Mouse (Mus musculus) kidney, embryonic 16.5 days (tissue): ENCODE results near the gene Galnt10. TPM values are rescaled to one million over a fixed set of nuclear protein-coding genes. Genes with fewer than 3 reads are reported as not detected.
A peak's percentile ranks its signal among the peaks of the same experiment; 100 is the strongest.

Source experiments
- ATAC-seq: fragments of 200-750 bp; cut with Nextera tagmentation; 2 replicates; pipeline ENCODE4 v1.8.0; 2017; ENCODE audit warnings: moderate TSS enrichment; ENCODE audit not compliant: low FRiP score, low TSS enrichment
- H3K27ac ChIP-seq: fragments of 300-500 bp; sonication (generic); 2 replicates; pipeline ENCODE4 v1.5.1; 2014; ENCODE audit warnings: low read length
- H3K27me3 ChIP-seq: fragments of 300-500 bp; sonication (generic); 2 replicates; pipeline ENCODE4 v1.6.1; 2014; ENCODE audit warnings: low read length, control low read depth, mixed read lengths; ENCODE audit not compliant: insufficient read depth
- H3K36me3 ChIP-seq: fragments of 300-500 bp; sonication (generic); 2 replicates; pipeline ENCODE4 v1.6.1; 2014; ENCODE audit warnings: low read length, control low read depth, mixed read lengths; ENCODE audit not compliant: insufficient read depth
- H3K4me1 ChIP-seq: fragments of 300-500 bp; sonication (generic); 2 replicates; pipeline ENCODE4 v1.6.1; 2014; ENCODE audit warnings: low read length, control low read depth, mixed read lengths; ENCODE audit not compliant: insufficient read depth
- H3K4me2 ChIP-seq: fragments of 300-500 bp; sonication (generic); replicated peaks from 2 replicates; pipeline ENCODE4 v1.6.1; 2014; ENCODE audit warnings: low read depth, low read length
- H3K4me3 ChIP-seq: fragments of 300-500 bp; sonication (generic); 2 replicates; pipeline ENCODE4 v1.5.1; 2014; ENCODE audit warnings: mild to moderate bottlenecking, low read length
- H3K9ac ChIP-seq: fragments of 300-500 bp; sonication (generic); replicated peaks from 2 replicates; pipeline ENCODE4 v1.6.1; 2014; ENCODE audit warnings: low read length
- H3K9me3 ChIP-seq: fragments of 300-500 bp; sonication (generic); 2 replicates; pipeline ENCODE4 v1.6.1; 2016; ENCODE audit warnings: low read length, control low read depth
- WGBS: fragments of 180-500 bp; shearing (Covaris S2); extraction: QIAGEN DNeasy Blood & Tissue Kit; methylation state at CpG from one replicate; pipeline ENCODE4 v1.1.7; 2014; 5-methylcytosine and 5-hydroxymethylcytosine counted together
- polyA plus RNA-seq: library from polyadenylated mRNA; unstranded; fragments of >200 nt; fragmentation: Nextera tagmentation; extraction: Ambion mirVana; gene quantifications from 2 replicates; pipeline ENCODE4 v1.2.1, GENCODE M21; 2015

Gene Galnt10
- 23.6 TPM in 2 replicates for polyA plus RNA-seq

DNA sequence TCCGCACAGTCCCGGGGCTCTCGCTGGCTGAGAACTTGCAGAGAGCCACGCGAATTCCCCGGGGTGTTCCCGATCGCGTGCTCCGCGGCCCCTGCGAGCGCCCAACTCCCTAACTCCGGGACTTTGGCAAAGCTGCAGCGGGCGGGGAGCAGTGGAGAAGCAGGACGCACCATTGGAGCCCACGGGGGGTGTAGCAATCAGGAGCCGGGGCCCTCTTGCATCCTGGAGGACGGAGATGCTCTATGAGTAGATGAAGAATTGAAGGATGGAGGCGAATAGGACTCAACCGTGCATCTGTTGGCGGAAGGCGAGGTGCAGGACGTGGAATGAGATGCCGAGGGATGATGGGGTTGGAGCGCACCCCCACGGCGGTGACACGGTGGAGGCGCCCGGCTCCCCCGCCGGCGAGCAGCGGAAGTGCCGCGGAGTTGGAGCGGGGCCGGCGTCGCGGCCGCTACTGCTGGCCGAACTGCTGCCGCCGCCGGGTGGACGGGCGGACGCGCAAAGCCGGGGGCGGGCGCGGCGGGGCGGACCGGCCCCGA lies at the start of gene Galnt10:
TSS of gene Galnt10 (plus strand) at position 425 of the 542 bp plus-strand sequence.
- WGBS: under 1% methylated on average over 57 of the region's 60 CpGs
- peak within 1 kb of the TSS; percentile 75; the same call in 1 of the 2 replicates for H3K27ac ChIP-seq
- H3K27me3 ChIP-seq: no peaks in the 10 kb centered on the region
- H3K4me2 ChIP-seq: peak within 1 kb of the TSS; percentile 98
- peak within 1 kb of the TSS; percentile 85 for H3K9ac ChIP-seq
- no peaks in the 10 kb centered on the region for H3K36me3 ChIP-seq
- H3K4me1 ChIP-seq: peaks cover 29% of the 10 kb centered on the region
- no peaks in the 10 kb centered on the region for H3K9me3 ChIP-seq
- peak within 1 kb of the TSS; percentile 64 for H3K4me3 ChIP-seq
- ATAC-seq: peak; percentile 89

DNA sequence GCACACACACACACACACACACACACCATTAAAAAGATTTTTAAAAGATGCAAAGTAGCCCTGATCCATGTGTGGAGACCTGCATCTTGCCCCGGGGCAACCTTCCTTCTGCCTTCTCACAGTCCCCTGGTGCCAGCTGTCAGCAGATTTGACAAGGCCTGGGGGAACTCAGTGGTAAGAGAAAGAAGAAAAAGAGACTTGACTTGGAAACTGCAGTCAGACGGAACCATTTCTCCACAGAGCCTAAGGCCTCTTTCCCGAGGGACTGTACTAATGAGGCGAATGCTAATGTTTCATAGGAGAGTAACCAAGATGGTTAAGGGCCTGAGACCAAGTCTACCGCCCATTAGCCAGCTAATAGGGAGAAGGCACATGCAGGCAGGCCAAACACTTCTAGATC lies 49.3 kb upstream of the Galnt10 start:
- Histone ChIP-seq H3K4me1 (0 out of 2 replicates have a peak, but pooled peaks cover 3% of the 10 kb centered on the region), H3K27me3 (no peaks in the 10 kb centered on the region), H3K9ac (no peak overlapping the region), H3K4me3 (no peak overlapping the region), H3K27ac (no peak overlapping the region), H3K36me3 (no peaks in the 10 kb centered on the region), H3K4me2 (no peak overlapping the region), H3K9me3 (peaks cover 3% of the 10 kb centered on the region; the same call in 1 of the 2 replicates)
- 83% methylated on average over 5 of the region's 5 CpGs for WGBS
- no peak for ATAC-seq

DNA sequence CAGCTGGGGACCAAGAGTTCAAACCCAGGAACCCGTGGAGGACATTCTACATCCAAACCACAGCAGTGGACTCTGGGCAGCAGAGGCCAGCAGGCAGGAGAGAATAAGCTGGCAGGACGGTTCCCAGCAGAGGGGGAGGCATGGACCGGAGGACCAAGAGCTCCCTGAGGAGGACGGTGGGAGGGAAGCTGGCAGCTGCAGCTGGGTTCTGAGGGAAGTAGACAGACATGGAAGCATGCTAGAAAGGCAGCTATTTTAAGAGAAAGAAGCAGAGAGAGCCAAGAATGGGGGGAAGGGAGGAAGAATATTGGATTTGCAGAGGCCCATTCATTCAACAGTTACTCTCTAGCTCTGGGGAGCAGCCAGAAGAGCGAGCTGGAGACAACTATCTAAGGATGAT lies 47.1 kb upstream of the Galnt10 start:
- H3K27ac ChIP-seq: no peak overlapping the region
- no peaks in the 10 kb centered on the region for H3K9me3 ChIP-seq
- no peak overlapping the region for H3K4me2 ChIP-seq
- H3K9ac ChIP-seq: no peak overlapping the region
- no peaks in the 10 kb centered on the region for H3K36me3 ChIP-seq
- H3K27me3 ChIP-seq: no peaks in the 10 kb centered on the region
- no peak for ATAC-seq
- no peak overlapping the region for H3K4me3 ChIP-seq
- 0 out of 2 replicates have a peak, but pooled peaks cover 3% of the 10 kb centered on the region for H3K4me1 ChIP-seq
- 70% methylated on average over 5 of the region's 5 CpGs for WGBS

DNA sequence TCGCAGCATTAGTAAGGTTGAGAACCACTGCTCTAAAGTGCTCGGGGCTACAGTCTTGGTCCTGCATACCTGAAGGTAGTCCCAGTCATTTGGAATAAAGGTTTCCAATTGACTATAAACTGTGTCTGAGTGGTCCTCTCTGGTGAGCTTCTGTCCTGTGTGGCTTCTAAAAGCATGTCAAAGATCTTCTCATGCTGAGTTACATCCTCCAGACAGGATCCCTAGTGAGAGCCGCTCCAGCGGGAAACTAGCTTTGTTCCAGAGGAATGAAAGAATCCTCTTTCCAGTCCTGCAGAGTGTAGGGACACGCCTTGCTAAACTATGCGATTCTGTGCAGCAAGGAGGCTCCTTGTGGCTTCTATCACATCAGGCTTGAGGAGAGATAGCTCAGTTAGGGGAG lies 45.9 kb upstream of the Galnt10 start:
- Histone ChIP-seq H3K27me3 (no peaks in the 10 kb centered on the region), H3K9me3 (no peaks in the 10 kb centered on the region), H3K4me1 (0 out of 2 replicates have a peak, but pooled peaks cover 3% of the 10 kb centered on the region), H3K4me3 (no peak overlapping the region), H3K36me3 (no peaks in the 10 kb centered on the region), H3K4me2 (no peak overlapping the region), H3K9ac (no peak overlapping the region), H3K27ac (no peak overlapping the region)
- 76% methylated on average over 6 of the region's 6 CpGs for WGBS
- no peak for ATAC-seq

DNA sequence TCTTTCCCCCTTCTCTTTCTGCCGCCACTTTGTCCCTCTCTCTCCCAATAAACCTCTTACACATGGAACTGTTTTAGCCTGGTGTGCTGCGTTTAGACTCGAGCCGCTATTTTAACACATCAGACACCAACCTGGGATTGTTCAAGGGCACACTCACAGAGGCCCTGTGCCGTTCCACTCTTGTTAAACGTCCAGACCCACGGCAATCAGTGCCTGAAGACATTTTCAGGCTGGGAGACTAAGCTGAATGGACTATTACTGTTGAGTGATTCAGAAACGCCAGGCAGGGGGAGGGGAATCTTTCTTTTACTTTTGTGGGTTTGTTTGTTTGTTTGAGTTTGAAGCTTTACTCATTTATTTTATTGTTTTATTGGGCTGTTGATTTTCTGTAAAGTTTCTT lies 45.1 kb upstream of the Galnt10 start:
- H3K27ac ChIP-seq: no peak overlapping the region
- H3K4me1 ChIP-seq: 0 out of 2 replicates have a peak, but pooled peaks cover 3% of the 10 kb centered on the region
- ATAC-seq: no peak
- no peak overlapping the region for H3K4me2 ChIP-seq
- no peak overlapping the region for H3K9ac ChIP-seq
- no peaks in the 10 kb centered on the region for H3K27me3 ChIP-seq
- H3K4me3 ChIP-seq: no peak overlapping the region
- H3K9me3 ChIP-seq: no peaks in the 10 kb centered on the region
- WGBS: 30% methylated on average over 8 of the region's 8 CpGs
- no peaks in the 10 kb centered on the region for H3K36me3 ChIP-seq

DNA sequence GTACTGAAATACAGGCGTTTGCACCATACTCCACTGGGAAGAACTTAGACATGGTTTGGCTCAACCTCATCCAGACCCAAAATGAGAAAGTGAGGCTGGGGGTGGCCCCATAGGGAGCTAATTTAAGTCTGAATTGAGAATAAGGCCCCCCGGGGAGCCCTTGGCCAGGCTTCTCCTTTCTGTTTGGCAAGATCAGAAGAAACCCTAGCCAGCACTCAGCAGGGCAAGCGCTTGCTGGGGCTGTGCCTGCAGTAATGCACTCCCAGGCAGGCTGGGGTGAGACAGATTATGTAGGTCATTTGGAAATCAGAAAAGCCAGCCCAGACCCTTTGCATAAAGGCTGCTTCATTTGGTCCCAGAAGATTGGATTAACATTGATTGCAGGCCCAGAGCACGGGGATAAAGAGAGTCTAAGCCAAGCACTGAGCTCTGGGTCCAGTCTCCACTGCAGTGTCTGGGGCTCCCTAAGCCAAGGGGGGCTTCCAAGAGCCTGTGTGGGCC lies 44.6 kb upstream of the Galnt10 start:
- no peaks in the 10 kb centered on the region for H3K9me3 ChIP-seq
- H3K4me2 ChIP-seq: no peak overlapping the region
- H3K4me1 ChIP-seq: 0 out of 2 replicates have a peak, but pooled peaks cover 3% of the 10 kb centered on the region
- H3K36me3 ChIP-seq: no peaks in the 10 kb centered on the region
- no peak for ATAC-seq
- no peaks in the 10 kb centered on the region for H3K27me3 ChIP-seq
- WGBS: 35% methylated on average over 4 of the region's 4 CpGs
- H3K27ac ChIP-seq: no peak overlapping the region
- H3K4me3 ChIP-seq: no peak overlapping the region
- H3K9ac ChIP-seq: no peak overlapping the region

DNA sequence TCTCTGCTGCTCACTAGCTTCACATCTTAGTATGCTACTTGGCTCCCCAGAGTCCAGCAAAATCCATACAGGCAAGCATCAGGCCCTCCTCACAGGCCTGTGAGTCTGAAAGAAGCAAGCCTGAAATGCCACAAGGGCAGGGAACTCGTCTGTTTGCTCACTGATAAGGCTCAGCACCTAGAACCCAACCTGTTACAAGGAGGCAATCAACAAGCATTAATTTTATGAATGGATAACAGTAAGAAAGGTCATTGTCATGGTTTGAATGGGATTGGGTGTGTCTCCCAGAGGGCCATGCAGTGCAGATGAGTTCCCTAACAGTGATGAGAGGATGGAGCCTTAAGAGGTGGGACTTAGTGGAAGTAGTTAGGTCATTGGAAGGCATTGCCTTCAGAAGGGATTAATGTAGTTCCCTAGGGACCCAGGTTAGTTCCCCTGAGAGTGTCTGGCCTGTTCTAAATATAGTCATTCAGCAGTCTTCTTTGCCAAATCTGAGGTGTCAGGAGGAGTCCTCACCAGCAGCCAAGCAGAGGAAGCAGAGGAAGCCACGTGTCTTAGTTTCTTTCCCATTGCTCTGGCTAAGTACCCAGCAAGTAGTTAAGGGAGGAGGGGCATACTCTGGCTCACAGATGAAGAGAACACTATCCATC lies 43.3 kb upstream of the Galnt10 start:
- Histone ChIP-seq H3K27me3 (no peaks in the 10 kb centered on the region), H3K4me3 (no peak overlapping the region), H3K36me3 (no peaks in the 10 kb centered on the region), H3K9ac (no peak overlapping the region), H3K9me3 (no peaks in the 10 kb centered on the region), H3K4me1 (0 out of 2 replicates have a peak, but pooled peaks cover 3% of the 10 kb centered on the region), H3K27ac (no peak overlapping the region), H3K4me2 (no peak overlapping the region)
- WGBS: 74% methylated on average over 2 of the region's 2 CpGs
- ATAC-seq: no peak

DNA sequence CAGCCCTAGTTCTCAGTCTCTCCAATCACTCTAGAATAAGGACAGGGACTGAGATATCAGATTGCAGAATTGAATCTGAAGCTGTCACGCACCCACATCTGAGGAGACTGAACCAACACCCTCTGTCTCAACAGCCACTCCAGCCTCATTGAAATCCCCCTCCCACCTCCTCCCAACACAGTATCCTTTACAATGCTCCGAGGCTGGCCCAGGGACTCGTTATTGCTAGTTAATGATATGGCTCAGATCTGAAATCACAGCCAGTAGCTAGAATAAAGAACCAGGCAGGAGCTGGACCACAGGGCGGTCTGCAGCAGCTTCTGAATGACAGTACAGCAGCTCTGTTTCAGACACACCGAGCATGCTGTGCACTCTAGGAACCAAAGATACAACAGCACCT lies 40.2 kb upstream of the Galnt10 start:
- ATAC-seq: no peak
- Histone ChIP-seq H3K27ac (no peak overlapping the region), H3K9me3 (no peaks in the 10 kb centered on the region), H3K9ac (no peak overlapping the region), H3K4me3 (no peak overlapping the region), H3K36me3 (no peaks in the 10 kb centered on the region), H3K27me3 (no peaks in the 10 kb centered on the region), H3K4me1 (no peaks in the 10 kb centered on the region), H3K4me2 (no peak overlapping the region)
- 39% methylated on average over 5 of the region's 5 CpGs for WGBS

DNA sequence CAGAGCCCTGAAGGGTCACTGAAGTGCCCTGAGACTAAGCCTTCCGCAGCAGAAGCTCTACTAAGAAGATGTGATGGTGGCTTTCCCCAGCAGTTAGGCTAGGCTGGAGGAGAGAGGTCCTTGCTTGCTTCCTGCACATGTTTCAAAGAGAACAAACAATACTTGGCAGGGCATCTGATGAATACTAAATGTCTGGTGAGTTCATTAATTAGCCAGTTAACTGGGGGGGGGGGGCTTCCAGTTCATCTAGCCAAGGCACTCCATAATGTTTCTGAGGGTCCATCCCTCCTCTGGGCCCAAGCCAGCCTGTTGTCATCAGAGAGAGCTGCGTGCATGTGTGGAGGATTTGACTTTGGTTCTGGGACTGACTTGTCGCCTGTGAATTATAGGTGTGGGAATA lies 39.6 kb upstream of the Galnt10 start:
- ATAC-seq: no peak
- Histone ChIP-seq H3K9me3 (no peaks in the 10 kb centered on the region), H3K4me3 (no peak overlapping the region), H3K9ac (no peak overlapping the region), H3K27ac (no peak overlapping the region), H3K4me1 (no peaks in the 10 kb centered on the region), H3K27me3 (no peaks in the 10 kb centered on the region), H3K4me2 (no peak overlapping the region), H3K36me3 (no peaks in the 10 kb centered on the region)
- 52% methylated on average over 3 of the region's 3 CpGs for WGBS

DNA sequence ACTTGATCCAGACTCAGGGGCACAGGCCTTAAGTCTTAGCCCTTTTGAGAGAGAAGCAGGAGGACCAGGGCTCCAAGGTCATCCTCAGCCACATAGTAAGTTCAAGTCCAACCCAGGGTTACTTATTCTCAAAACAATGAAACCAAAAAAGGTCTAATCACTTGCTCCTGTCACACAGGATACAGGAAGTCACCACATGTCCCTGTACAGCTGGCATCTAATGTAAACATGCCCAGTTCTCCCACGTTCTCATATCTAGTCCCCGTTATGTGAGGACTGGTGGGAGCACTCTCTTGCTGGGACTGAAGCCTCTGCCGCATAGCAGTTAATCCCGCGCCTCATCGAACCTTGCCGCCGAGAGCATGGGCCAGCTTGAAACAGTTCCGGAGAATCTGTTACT lies 30.7 kb upstream of the Galnt10 start:
- no peak overlapping the region for H3K27ac ChIP-seq

More for the DNA sequence above, 30.7 kb upstream of the Galnt10 start:
- 62% methylated on average over 9 of the region's 9 CpGs for WGBS
- no peak overlapping the region for H3K9ac ChIP-seq
- no peak for ATAC-seq
- 0 out of 2 replicates have a peak, but pooled peaks cover 3% of the 10 kb centered on the region for H3K4me1 ChIP-seq
- H3K4me2 ChIP-seq: no peak overlapping the region
- H3K27me3 ChIP-seq: no peaks in the 10 kb centered on the region
- no peaks in the 10 kb centered on the region for H3K9me3 ChIP-seq
- H3K4me3 ChIP-seq: no peak overlapping the region
- H3K36me3 ChIP-seq: no peaks in the 10 kb centered on the region
